Mouse (Mus musculus) brain, embryonic 18.5 days (tissue): ENCODE results near the gene Phb2.

Experiments
- DNase-seq: peaks from one replicate; pipeline ENCODE4 v3.0.0-alpha.2; 2012; ENCODE audit warnings: low read depth, low spot score

Phb2 gene

DNA sequence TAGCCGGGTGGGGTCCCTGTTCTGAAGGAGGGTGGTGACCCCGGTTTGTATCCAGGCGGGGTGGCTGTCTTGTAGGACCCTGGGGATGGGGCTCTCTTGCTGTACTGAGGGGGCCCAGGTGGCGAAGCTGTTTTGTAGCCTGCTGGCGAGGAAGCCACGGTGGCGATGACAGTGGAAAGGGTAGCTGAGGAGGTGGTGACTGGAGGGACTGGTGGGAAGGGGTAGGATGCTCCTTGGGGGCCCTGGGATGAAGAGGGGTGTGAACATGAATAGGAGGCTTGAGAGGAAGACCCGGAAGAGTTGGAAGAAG lies 34.1 kb downstream of the Phb2 start:
- DNase-seq: no peak

DNA sequence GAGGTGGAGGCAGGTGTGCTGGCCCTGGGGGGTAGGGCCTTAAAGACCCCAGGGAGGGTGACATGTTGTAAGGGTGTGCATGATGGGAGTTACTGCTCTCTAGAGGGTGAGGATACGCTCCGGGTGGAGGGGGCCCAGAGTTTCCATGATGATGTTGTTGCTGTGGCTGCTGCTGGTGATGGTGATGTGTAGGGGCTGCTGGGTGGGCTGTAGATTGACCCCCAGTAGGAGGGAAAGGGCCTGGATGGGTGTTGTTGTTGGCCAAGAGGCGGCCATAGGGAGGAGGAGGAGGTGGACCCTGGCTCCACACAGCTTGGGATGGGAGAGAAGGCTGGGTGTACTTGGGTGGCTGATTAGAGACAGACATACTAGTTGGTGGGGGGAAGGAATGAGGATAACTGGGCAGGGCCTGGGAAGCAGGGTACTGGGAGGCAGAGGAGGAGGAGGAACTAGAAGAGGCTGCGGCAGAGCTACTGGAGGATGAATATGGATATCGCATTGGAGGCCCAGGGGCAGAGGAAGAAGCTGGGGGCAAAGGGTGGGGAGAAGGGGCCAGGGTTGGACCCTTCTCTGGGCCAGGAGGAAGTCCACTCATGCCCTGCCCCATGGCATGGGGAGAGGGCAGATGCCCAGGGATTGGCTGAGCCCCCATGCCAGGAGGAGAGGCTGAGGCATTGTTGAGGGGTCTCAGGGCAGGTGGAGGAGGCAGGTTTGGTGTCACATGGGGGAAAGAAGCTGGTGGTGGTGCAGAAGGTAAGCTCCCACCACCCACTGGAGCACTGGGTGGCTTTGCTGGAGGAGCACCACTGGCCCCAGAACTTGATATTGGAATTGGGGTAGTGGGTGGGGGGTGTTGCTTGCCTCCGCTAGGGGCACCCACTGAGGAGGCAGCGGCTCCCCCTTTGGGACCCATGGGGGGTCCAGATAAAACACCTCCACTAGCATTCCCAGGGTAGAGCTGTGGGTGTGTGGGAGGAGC lies 34.8 kb downstream of the Phb2 start:
- DNase-seq: no peak

GRCm38 (mm10) chr6:124750405-124750804 lies 38.3 kb downstream of the Phb2 start:
- no peak for DNase-seq

DNA sequence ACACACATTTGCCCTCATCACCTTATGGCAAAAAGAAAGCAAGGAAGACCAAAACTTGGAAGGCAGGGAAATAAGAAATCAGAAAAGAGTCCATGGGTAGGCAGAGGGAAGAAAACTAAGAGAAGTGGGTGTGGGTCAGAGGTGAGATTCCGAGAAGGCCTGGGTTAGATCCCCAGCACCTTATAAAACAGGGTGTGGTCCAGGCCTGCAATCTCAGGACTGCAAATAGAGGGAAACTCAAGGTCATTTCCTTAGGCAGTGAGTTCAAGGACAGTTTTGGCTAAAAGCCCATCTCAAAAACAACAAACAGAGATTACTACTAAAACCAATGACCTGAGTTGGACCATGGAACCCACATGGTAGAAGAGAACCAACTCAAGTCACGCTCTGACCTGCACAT lies 41.7 kb downstream of the Phb2 start:
- no peak for DNase-seq

GRCm38 (mm10) chr6:124755306-124755705 lies 43.2 kb downstream of the Phb2 start:
- no peak for DNase-seq

DNA sequence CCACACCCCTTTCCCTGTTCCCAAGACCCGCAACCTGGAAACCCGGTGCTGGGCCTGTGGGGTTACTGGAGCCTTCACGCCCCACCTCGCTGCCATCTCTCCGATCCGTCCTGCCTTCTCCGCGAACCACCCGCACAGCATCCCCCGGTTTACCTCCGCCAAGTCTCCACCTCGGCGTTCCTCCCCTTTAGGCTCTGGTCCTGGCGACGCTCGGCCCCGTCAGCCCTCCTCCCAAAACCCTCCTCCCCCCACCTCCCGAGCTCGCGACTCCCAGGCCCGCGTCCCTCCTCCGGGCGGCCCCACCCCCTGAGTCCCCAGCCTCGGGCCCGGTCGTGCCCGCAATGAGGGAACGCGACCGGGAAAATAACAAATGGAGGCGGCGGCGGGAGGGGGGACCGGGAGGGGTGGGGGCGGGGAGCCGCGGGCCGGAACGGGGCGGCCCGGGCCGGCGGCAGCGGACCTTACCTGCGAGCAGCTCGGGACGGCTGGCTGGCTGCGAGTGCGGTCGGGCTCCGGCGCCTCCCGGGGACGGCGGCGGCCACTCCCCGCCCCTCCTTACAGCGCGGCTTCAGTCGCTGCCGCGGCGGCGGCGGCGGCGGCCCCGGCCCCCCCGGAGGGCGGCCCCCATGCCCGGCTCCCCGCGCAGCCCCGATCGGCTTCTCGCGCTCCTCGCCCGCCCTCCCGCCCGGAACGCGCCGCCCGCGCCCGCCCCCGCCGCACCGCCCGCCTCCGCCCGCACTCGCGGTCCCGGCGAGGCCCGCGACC lies 43.9 kb downstream of the Phb2 start, which contains the start of the genes Gm45234 and Atn1:
Gene Gm45234 (minus strand): TSS at position 191 of the 765 bp plus-strand sequence.
Gene Atn1 (minus strand): TSS at position 694 of the 765 bp plus-strand sequence.
- DNase-seq: no peak

DNA sequence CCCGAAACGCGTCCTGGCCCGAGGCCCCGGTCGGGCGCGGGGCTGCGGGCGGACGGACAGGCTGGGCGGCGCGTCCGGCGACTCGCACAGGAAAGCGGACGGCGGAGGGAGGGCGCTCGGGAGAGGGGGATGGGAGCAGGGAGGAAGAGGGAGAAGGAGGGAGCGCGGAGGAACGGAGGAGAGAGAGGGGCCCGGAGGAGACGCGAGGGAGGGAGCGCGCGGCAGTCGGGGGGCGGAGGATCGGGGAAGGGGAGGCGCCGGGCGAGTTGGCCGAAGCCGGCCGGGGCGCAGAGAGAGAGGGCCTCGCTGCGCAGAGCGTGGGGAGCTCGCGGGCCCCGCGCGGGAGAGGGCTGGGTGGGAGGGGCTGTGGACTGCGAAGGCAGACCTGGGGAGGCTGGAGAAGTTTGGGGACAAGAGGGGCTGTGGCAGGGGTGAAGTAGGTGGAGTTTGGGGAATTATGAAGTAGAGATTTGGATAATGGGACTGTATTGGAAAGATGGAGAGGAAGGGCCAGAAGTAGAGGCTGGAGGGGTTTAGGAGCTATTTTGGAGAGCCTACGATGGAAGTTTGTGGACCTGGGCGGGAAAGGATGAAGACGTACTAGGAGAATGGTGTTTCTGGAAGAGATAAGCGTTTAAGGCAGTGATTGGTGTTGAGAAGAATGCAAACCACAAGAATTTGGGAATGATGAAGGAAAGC lies 44.7 kb downstream of the Phb2 start:
- DNase-seq: no peak

- no peak for DNase-seq
Observed at GRCm38 (mm10) chr6:124757351-124757880, 45.3 kb downstream of the Phb2 start.

- DNase-seq: no peak
Observed at GRCm38 (mm10) chr6:124757909-124758848, 46.0 kb downstream of the Phb2 start.

DNA sequence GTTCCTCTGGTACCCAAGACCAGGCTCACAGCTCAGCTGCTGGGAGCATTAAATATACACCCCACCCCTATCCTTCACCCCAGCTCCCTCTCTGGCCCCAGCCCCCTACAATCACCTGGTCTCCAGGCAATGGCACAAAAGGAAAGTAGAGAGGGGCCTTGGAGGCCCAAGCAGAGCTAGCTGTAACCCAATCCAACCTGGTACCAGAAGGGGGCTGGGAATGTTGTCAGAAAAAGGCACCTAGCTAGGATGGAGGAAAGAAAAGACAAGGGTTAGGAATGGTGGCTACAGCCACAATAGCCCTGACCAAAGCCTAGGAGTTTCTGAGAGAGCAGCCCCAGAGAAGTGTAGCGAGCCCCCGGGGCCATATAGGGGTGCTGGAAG lies 46.7 kb downstream of the Phb2 start:
- no peak for DNase-seq

GRCm38 (mm10) chr6:124759259-124759658 lies 47.1 kb downstream of the Phb2 start:
- DNase-seq: no peak

GRCm38 (mm10) chr6:124765951-124766350 lies 53.8 kb downstream of the Phb2 start:
- no peak for DNase-seq
